Mouse (Mus musculus): ENCODE measurements at regions not wholly inside any gene's neighbourhood (a gene's known extent, or its start where the extent isn't known, plus 50 kb on each side); places are given as distances from the start of the nearest gene placed in this dataset.
"Not testable (repeated sequence)": the region's sequence is repeated elsewhere in the genome, so short reads cannot be mapped to it uniquely, and the experiment has no call there.

DNA sequence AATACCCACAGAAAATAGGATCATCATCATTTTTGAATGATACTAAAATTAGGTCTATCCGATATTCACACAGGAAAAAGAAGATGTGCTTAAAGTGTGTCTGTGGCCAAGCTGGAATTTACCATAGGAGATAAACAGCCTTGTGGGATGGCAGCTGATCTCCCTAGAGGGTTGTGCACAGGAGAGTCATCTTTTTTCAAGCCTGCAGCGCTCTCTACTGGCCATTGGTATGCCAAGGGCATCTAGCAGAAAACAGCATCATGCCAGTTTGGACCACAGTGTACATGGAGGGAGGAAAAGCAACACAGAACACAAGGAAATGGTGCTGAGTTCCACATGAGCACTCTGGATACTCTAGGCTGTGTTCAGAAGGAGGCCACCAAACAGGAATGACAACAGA, 74.1 kb upstream of the Diaph3 start:
- DNase-seq (ENCODE audit: low read depth, low spot score): peak; percentile 69

DNA sequence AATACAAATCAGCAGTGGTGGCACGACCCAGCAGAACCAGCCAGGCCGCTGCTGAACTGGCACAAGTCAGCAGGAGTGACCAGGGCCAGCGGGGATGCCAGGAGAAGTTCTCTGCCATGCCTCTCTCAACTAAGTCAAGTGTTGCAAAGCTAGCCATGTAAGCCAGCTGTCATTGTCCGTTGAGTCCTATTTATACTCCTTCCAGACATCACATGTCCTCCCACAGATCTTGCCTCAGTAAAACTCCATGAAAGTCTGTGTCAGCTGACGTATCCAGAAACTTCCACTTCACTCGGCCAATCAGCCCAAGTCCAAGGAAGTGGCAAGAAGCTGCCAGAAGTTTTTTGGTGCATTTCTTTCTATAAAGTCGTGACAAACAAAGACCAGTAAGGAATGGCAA, 76.0 kb upstream of the Diaph3 start:
- DNase-seq (ENCODE audit: low read depth, low spot score): no peak

DNA sequence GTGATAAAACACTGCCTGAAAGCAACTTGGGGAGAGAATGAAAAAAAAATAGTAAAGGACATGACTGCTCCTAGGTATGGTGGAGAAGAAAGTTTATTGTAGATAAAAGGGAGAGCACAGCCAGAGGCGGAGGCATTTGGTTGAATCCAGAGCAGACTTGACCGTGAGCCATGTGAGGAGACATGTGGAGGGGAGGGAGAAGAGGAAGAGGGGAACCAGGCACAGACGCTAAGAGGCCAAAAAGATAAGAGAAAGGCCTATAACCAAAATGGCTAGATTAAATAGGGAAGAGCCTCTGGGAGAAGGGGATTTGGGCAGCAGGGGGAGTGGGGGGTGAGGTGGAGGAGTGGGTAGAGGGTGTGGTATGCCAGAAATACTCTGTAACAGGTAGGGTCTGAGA, 78.9 kb upstream of the Diaph3 start:
- no peak for DNase-seq (ENCODE audit: low read depth, low spot score)

DNA sequence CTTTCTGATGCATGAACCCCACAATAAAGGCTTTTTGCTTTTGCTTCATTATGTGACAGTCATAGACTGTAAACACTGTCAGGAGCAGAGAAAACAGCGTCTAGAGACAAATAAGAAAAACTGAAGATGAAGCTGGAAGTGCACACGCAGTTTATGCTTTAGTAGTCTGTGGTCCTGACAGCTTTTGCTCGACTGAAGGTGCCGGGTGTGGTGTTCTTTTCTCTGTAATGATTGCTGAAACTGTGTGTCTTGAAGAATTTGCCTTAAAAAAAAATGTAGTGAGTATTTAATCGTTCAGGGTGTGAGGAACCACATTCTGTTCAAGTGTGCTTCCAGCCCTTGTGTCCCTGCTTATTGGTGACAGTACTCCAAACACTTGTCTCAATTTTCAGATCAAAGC, 83.8 kb upstream of the Diaph3 start:
- DNase-seq (ENCODE audit: low read depth, low spot score): no peak

DNA sequence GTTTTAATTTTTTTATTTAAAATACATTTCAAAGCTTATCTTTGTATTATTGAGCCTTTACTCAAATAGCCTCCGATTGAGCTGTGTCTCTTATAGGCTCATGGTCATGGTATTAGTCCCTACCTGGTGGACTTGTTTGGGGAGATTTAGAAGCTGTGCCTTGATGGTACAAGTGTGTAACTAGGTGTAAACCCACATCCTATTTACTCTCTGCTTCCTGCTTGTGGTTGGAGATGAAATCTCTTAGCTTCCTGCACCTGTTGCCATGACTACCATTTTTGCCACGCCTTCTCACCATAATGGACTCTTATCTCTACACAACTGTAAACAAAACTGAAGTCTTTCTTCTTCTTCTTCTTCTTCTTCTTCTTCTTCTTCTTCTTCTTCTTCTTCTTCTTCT, 108.2 kb upstream of the Diaph3 start:
- DNase-seq (ENCODE audit: low read depth, low spot score): no peak

DNA sequence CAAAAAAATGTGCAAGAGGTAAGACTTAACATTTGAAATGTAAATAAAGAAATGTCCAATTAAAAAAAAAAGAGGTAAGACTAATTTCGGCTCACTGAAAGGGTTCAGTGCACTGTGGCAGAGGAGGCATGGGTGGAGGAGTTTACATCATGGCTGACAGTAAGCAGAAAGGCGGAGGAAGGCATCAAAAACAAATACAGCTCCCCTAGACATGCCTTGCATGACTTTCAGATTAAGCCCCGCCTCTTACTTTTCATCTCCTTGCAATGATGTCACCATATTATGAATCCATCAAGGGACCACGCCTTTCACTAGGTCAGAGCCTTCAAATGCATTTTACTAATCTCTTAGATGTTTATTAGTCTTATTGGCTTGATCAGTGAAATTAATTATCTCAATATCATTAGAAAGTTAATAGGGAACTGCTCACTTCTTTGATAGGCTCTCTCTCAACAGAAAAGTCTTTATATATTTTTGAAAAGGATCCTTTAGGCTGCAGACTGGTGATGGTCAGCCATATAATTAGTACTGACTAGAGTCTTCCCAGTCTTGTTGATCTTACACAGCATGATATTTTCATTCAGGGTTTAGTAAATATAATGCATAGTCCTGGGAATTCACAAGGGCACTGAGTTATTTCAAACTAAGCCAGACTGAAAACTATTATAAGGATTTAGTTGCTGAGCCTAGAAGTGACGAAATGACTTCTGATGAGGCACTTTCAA, 114.6 kb upstream of the Diaph3 start:
- DNase-seq (ENCODE audit: low read depth, low spot score): no peak

DNA sequence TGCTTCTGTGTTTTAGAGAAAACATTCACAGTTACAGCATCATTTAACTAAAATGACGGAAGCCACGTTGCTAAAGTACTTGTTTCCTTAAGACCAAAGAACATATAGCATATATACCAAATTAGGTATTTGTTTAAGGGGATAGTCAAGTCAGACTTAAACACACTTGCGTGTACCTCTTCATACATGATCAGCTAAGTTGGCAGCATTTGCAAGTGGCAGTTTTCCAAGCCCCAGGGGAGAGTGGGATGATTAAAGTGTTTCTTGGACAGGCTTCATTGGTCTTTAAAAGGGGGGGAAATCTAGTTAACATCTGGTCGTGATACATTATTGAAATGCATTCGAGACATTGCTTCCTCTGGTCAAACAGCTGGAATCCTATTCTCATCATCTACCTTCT, 120.7 kb upstream of the Diaph3 start:
- DNase-seq (ENCODE audit: low read depth, low spot score): no peak

DNA sequence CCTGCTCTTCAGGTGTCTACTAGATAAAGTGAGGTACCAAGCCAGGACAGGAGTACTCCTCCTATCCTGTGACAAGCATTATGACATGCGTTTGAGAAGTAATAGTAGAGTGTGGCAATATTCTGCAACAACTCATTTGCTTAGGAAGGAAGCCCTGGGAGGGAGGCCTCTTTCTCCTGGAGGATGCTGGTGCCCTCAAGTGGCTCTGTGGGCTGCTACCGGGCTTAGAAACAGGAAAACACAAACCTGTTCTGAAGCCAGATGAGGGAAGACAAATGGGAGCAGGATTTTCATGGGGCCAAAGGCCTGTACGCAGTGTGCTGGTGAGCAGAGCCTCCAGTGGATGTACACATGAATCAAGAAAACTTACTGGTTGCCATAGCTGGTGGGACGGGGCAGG, 123.8 kb upstream of the Diaph3 start:
- DNase-seq (ENCODE audit: low read depth, low spot score): no peak

DNA sequence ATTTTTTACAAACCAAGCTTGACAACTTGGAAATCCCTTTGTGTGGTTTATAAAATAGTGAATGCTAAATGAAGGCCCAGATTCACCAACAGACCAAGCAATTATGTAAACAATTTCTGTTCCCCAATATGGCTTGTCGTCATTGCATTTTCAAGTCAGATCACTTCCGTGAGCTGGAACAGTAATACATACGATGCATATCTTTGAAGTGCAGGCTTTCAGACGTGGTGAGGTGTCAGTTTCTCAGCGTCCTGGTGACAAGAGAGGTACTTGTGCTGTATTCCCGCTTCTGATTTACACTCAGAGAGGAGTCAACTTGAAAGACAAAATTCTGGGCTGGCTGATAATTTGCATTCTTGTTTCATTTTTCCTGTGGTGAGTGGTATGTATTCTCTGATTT, 125.3 kb upstream of the Diaph3 start:
- no peak for DNase-seq (ENCODE audit: low read depth, low spot score)

DNA sequence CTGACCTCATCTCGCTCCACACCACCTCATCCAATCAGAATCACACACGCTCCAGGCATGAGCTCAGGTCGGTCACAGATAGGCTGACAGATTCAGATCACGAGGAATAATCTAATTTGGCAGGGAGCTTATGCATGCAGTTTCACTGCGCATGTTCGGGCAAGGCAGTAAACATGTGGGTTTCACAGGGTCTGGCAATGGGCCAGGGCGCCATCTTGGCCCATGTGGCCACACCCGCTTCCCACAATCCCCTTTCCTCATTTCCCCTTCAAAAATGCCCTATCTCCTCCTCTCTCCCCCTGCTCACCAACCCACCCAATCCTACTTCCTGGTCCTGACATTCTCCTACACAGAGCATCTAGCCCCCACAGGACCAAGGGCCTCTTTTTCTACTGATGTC, 127.2 kb upstream of the Tdrd3 start:
- not testable (repeated sequence) for DNase-seq (ENCODE audit: low read depth, low spot score)

DNA sequence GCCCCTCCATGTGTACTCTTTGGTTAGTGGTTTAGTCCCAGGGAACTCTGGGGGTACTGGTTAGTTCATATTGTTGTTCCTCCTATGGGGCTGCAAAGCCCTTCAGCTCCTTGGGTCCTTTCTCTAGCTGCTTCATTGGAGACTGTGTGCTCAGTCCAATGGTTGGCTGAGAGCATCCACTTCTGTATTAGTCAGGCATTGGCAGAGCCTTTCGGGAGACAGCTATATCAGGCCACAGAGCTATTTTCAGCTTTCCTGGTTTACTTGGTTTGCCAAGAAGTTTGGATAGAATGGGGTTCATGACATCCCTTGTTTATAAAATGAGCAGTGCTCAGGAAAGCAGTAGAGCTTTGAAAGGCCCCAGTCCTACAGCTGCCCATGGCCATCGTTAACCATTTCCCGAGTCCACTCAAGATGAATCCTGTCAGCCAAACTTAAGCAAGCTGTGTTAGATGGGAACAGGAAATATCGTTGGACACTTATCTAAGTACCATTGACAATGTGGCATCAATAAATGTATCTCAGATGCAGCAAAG, 126.7 kb upstream of the Tdrd3 start:
- no peak for DNase-seq (ENCODE audit: low read depth, low spot score)

DNA sequence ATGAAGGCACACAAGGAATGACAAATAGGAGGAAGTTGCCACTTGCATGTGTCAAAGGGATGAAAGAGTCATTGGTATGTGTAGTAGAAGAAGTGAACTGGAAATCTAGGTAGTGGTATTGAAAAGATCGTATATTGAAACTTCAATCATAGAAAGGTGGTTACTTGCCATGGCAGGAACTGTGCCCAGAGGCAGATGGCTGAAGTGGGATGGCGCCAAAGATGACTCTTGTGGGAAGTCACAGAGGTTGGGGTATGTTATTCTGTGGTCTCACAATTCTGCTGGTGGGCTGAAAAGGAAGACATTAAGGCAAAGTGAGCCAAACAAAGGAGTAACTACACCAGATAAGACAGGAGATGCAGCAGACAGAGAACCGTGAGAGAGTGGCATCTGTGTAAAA, 121.2 kb upstream of the Tdrd3 start:
- no peak for DNase-seq (ENCODE audit: low read depth, low spot score)

DNA sequence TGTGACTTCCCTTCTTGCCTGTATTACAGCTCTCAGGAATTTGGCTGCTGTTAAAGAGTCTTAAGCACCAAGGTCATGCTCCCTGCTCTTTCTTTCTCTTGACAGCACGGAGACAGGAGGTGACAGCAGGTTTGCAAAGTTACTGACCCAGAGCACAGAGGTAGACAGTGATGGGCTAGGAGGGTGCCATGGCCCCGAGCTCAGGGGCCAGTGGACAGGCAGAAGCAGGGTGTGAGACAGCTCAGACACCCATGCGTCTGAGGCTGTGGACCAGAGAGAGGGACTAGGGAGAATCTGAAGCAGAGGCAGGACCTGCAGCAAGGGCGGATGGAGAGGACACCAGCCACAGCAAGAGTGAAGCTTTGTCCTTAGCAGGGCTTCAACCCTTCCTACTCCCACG, 119.3 kb upstream of the Tdrd3 start:
- DNase-seq (ENCODE audit: low read depth, low spot score): no peak

DNA sequence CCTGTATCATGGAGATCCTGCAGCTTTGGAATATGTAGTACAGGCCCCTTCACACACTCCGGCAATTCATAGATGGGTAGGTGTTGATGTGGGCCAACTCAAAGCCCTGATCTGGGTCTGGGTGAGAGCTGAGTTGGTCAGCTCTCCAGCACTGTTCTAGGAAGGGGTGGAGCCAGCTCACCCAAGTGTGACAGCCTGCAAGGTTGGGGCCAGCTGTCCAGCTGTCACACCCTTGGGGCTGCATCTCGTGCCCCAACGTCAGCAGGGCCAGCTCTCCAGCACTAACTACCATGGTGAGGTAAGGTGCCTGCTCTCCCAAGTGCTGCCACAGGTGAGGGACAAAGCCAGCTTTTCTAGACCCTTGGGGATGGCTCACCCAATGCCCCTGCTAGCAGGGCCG, 115.6 kb upstream of the Tdrd3 start:
- no peak for DNase-seq (ENCODE audit: low read depth, low spot score)

DNA sequence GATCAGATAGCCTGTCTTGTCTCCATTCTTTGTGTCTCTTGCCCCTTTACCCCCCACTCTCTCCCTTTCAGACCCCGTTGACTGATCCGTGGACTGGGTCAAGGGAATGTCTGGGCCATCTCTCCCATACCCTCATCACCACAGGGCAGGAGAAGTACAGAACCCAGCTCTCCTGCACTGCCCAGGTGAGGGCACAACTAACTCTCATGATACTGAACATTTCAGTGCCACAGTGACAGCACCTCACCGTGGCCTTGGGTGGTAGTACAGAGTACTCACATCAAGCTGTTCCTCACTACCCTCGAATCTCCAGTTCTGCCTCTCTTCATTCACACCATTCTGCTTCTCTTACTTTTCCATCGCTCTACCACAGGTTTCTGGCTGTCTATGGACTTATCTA, 114.9 kb upstream of the Tdrd3 start:
- DNase-seq (ENCODE audit: low read depth, low spot score): no peak

DNA sequence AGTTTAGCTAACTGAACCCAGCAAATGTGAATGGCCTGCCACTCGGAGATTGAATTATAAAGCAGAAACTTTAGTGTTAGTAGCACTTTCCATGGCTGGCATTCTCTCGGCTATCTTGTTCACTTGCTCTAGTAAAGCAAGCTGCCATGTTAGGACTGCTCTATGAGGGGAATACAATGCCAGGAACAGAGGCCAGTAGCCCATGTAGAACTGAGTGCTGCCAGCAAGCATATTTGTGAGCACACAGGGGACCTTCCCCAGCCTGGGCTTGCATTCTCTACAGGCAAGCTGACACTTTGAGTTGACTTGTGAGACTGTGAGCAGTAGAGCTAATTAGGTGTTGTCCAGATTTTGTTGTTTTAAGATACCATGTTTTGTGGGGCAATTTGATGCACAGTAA, 111.0 kb upstream of the Tdrd3 start:
- no peak for DNase-seq (ENCODE audit: low read depth, low spot score)

DNA sequence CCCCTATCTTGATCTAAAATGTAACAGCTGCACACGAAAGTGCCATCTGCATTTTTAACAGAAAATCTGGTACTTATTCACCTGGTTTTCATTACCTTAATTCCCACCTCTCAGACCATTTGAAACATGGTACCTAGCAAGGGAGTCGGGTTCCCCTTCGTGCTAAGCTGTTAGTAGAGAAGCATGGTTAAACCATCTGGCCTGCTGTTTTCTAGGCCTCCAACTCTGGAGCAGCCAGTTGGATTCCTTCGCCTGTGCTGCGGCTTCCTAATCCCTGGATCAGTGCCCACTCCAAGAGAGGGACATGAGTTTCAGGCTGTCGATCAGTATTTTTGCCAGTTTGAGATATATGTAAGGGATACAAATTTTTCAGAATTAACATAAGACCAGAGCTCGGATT, 110.4 kb upstream of the Tdrd3 start:
- no peak for DNase-seq (ENCODE audit: low read depth, low spot score)

DNA sequence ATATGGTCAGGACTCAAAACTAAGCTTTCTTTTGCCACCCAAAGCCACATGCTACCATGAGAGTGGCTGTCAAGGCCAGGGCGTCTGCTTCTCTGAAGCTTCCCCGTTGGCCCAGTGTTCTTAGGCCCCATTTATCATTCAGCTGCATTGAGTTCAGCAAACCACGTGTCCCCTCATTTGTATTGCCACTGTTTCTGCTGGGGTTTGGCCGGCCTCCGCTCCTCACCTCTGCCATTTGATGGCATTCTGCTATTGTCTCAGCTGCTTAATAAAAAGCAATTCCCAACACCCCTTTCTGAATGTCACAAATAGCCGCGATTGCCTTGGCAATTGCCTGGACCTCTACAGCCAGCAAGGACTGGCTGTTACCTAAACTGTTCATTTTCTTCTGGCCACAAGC, 108.4 kb upstream of the Tdrd3 start:
- no peak for DNase-seq (ENCODE audit: low read depth, low spot score)

DNA sequence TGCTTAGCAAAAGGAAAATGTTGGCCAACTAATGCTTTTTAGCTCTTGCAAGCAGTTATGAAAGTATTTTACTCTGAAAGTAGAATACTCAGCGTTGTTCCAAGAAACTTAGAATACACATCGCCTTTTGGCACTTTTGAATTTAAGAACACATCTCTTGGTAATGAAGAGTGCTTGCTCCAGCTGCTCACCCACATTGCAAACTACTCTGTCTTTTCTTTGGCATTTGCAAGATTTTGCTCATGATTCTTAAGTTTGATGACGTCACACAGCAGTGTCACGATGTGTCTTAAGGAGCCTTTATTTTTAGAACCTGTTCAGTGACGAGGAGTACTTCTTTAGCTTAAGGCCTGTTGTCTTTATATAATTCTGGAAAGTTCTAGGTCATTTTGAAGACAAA, 104.1 kb upstream of the Tdrd3 start:
- DNase-seq (ENCODE audit: low read depth, low spot score): no peak

DNA sequence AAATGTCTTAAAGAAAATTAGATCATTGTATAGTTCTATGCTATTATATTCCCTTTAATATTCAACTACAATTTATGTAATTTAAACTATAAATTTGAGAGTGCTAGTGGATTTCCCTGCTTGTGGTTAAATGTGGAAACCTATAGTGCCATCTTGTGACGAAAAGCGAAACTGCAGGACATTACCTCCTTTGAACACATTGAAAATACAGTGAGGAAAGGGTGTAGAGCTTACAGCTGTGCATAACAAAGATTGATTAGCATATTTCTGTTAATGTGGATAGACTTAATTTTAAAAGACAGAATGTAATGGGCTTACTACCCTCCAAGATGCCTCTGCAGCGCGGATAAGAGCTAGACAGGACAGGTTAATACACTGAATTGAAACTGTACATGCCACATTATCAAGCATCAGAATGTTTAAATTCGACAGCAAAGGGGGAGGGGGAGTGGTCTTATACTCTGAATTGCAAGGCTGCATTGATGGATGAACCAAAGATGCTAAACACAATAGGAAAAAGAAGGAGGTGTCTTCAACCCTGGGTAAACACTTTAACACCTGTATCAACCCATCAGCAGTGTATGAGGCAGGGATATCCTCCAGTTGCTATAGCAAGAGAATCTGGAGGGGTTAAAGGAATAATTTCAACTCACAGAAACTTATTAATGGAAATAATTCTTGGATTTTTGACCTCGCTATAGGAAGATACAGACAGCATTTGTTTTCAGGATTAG, 101.3 kb upstream of the Tdrd3 start:
- peak; percentile 30 for DNase-seq (ENCODE audit: low read depth, low spot score)

DNA sequence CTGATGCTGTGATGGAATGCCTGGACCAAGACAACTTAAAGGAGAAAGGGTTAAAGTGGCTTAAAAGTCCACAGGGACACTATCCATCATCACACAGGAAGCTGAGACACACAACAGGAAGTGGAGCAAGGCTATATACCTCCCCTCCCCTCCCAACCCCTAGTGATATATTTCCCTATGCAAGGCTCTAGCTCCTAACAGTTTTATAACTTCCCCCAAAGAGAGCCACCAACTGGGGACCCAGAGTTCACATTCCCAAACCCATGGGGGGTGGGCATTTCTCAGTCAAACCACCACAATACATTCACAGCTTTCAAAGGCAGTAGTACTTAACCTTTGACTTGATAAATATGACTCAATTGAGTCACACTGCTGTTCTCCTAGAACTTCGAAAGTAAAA, 88.6 kb upstream of the Tdrd3 start:
- no peak for DNase-seq (ENCODE audit: low read depth, low spot score)

DNA sequence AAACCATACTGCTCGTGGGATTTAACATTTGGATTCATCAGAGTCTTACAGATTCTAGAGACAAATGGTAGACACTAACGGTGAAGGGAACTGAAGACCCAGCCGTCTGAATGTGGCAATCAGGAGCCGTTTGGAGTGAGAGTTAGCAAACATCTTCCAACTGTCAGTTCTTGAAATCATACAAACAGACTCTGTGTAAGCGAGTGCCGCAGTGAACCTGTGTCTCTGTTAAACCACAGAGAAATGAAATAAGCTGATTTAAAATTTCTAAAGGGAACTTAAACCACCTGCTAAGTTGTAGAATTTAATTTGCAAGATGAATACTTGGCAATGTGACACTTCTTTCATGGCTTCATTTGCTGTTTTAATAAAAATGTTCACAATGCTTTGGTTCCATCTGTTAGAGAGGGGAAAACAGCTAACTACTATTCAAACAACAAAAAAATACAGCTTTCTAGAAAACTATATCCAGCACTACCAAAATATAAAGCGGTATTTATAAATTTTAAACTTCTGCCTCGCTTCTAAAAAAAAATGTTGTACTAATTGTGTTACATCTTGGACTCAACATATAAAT, 78.4 kb upstream of the Tdrd3 start:
- DNase-seq (ENCODE audit: low read depth, low spot score): no peak

DNA sequence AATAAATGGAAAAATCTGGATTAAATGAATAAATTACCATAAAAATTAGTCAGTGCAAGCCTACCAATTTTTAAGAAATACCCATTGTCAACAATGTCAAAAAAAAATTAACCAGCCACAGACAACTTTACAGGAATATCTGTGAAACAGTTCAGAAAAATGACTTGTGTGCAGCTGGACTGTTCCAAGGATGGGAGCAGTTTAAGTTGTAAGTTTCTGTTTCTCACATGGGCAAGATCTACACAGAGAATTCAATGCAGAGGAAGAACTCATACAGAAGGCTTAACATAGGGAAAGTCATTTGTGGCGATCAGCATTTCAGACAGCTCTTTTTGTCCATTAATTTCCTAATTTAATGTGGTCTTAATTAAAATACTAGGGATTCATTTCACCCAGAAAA, 71.9 kb upstream of the Tdrd3 start:
- no peak for DNase-seq (ENCODE audit: low read depth, low spot score)
